Mouse (Mus musculus): ENCODE data around the gene Amn. TPM values are rescaled to one million over a fixed set of nuclear protein-coding genes. Genes with fewer than 3 reads are reported as not detected.

Gene Amn
- total and polyA plus RNA-seq, 2 experiments from 2014 or later, result 0.90 to 7.5 TPM

DNA sequence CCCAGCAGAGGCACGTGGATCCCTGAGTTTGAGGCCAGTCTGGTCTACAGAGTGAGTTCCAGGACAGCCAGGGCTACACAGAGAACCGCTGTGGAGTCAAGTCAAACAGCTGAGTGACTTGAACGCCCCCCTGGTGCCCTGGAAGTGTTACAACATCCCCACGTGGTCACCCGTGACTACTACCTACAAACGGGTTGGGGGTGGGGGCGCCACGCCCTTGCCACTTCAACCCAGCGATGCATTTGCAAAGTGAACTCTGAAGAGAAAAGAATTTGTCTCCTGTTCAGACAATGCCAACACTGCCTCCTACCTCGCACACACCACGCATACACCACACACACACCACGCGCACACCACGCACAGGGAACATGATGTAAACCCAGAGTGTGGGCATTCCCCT is 39.0 kb downstream of the Amn start:
- Histone ChIP-seq H3K9ac (replicated peaks; ENCODE audit: low read depth, low read length) (no peak overlapping the region), H3K4me3 (ENCODE audit: low read depth, low read length) (no peak overlapping the region), H3K27me3 (ENCODE audit: control insufficient read depth, insufficient read depth, low read length) (no peaks in the 10 kb centered on the region), H3K27ac (ENCODE audit: low read depth) (no peak overlapping the region), H3K36me3 (replicated peaks; ENCODE audit: control insufficient read depth, insufficient read depth, low read length) (peaks cover 97% of the 10 kb centered on the region), H3K4me1 (ENCODE audit: control insufficient read depth, insufficient read depth) (no peaks in the 10 kb centered on the region), H3K4me2 (ENCODE audit: low read depth, low read length) (no peak overlapping the region), H3K9me3 (replicated peaks; ENCODE audit: control insufficient read depth, low read length) (no peaks in the 10 kb centered on the region)
- no peak for TF ChIP-seq EP300 (IDR thresholded peaks at IDR 0.05; ENCODE audit: low read depth)
- TF ChIP-seq CTCF (IDR thresholded peaks at IDR 0.05; ENCODE audit: low read depth), result no peak
- 81% methylated on average over 14 of the region's 14 CpGs for WGBS
- no peak for DNase-seq (ENCODE audit: low spot score)
- ATAC-seq (ENCODE audit: insufficient read depth, low read depth), result no peak

GRCm38 (mm10) chr12:111311775-111312174 is 40.9 kb downstream of the Amn start:
- WGBS, result 90% methylated on average over 10 of the region's 10 CpGs
- no peak overlapping the region for H3K9ac ChIP-seq (replicated peaks; ENCODE audit: low read depth, low read length)
- ATAC-seq (ENCODE audit: insufficient read depth, low read depth), result no peak
- no peak for DNase-seq (ENCODE audit: low spot score)
- H3K4me3 ChIP-seq (ENCODE audit: low read depth, low read length), result no peak overlapping the region
- H3K4me2 ChIP-seq (ENCODE audit: low read depth, low read length), result no peak overlapping the region
- no peaks in the 10 kb centered on the region for H3K9me3 ChIP-seq (replicated peaks; ENCODE audit: control insufficient read depth, low read length)
- TF ChIP-seq EP300 (IDR thresholded peaks at IDR 0.05; ENCODE audit: low read depth) (no peak), CTCF (IDR thresholded peaks at IDR 0.05; ENCODE audit: low read depth) (no peak)
- no peak overlapping the region for H3K27ac ChIP-seq (ENCODE audit: low read depth)
- no peaks in the 10 kb centered on the region for H3K27me3 ChIP-seq (ENCODE audit: control insufficient read depth, insufficient read depth, low read length)
- no peaks in the 10 kb centered on the region for H3K4me1 ChIP-seq (ENCODE audit: control insufficient read depth, insufficient read depth)
- peaks cover 97% of the 10 kb centered on the region for H3K36me3 ChIP-seq (replicated peaks; ENCODE audit: control insufficient read depth, insufficient read depth, low read length)

GRCm38 (mm10) chr12:111314273-111314672 is 43.4 kb downstream of the Amn start:
- Histone ChIP-seq H3K4me3 (ENCODE audit: low read depth, low read length) (no peak overlapping the region), H3K27ac (ENCODE audit: low read depth) (no peak overlapping the region), H3K27me3 (ENCODE audit: control insufficient read depth, insufficient read depth, low read length) (no peaks in the 10 kb centered on the region), H3K4me2 (ENCODE audit: low read depth, low read length) (no peak overlapping the region), H3K4me1 (ENCODE audit: control insufficient read depth, insufficient read depth) (no peaks in the 10 kb centered on the region), H3K9me3 (replicated peaks; ENCODE audit: control insufficient read depth, low read length) (no peaks in the 10 kb centered on the region), H3K36me3 (replicated peaks; ENCODE audit: control insufficient read depth, insufficient read depth, low read length) (peaks cover 99% of the 10 kb centered on the region), H3K9ac (replicated peaks; ENCODE audit: low read depth, low read length) (no peak overlapping the region)
- TF ChIP-seq EP300 (IDR thresholded peaks at IDR 0.05; ENCODE audit: low read depth) (no peak), CTCF (IDR thresholded peaks at IDR 0.05; ENCODE audit: low read depth) (no peak)
- ATAC-seq (ENCODE audit: insufficient read depth, low read depth) (no peak), DNase-seq (ENCODE audit: low spot score) (peak; percentile 3)
- WGBS, result 86% methylated on average over 7 of the region's 7 CpGs

- peaks cover 99% of the 10 kb centered on the region for H3K36me3 ChIP-seq (replicated peaks; ENCODE audit: control insufficient read depth, insufficient read depth, low read length)
- no peaks in the 10 kb centered on the region for H3K9me3 ChIP-seq (replicated peaks; ENCODE audit: control insufficient read depth, low read length)
- DNase-seq (ENCODE audit: low spot score), result no peak
- H3K9ac ChIP-seq (replicated peaks; ENCODE audit: low read depth, low read length), result no peak overlapping the region
- ATAC-seq (ENCODE audit: insufficient read depth, low read depth), result no peak
- no peaks in the 10 kb centered on the region for H3K27me3 ChIP-seq (ENCODE audit: control insufficient read depth, insufficient read depth, low read length)
- WGBS, result 93% methylated on average over 9 of the region's 9 CpGs
- TF ChIP-seq EP300 (IDR thresholded peaks at IDR 0.05; ENCODE audit: low read depth), result no peak
- H3K4me1 ChIP-seq (ENCODE audit: control insufficient read depth, insufficient read depth), result no peaks in the 10 kb centered on the region
- H3K4me3 ChIP-seq (ENCODE audit: low read depth, low read length), result no peak overlapping the region
- H3K27ac ChIP-seq (ENCODE audit: low read depth), result no peak overlapping the region
- no peak overlapping the region for H3K4me2 ChIP-seq (ENCODE audit: low read depth, low read length)
These were observed 46.8 kb downstream of the Amn start for GRCm38 (mm10) chr12:111317694-111318093.

DNA sequence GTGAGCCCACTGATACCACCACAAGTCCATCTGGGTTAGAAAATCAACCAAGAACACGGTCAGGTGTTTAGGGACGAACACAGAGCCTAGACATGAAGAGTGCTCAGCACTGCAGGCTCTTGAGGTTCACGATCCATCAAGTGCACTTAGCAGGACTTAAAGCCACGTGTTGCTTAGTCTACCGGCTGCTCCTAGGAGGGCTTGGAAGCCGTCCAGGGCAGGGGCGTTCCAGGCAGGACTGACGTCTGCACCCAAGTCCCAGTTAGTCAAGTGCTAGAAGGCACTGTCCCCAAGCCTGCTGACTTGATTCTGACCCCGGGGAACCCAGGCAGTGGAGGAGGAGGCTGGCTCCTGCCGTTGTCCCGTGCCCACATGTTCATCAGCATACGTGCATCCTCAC is 49.7 kb downstream of the Amn start:
- Histone ChIP-seq H3K9me3 (replicated peaks; ENCODE audit: control insufficient read depth, low read length) (no peaks in the 10 kb centered on the region), H3K4me1 (ENCODE audit: control insufficient read depth, insufficient read depth) (no peaks in the 10 kb centered on the region), H3K4me2 (ENCODE audit: low read depth, low read length) (no peak overlapping the region), H3K36me3 (replicated peaks; ENCODE audit: control insufficient read depth, insufficient read depth, low read length) (peaks cover 100% of the 10 kb centered on the region), H3K27ac (ENCODE audit: low read depth) (no peak overlapping the region), H3K9ac (replicated peaks; ENCODE audit: low read depth, low read length) (no peak overlapping the region), H3K27me3 (ENCODE audit: control insufficient read depth, insufficient read depth, low read length) (no peaks in the 10 kb centered on the region), H3K4me3 (ENCODE audit: low read depth, low read length) (no peak overlapping the region)
- DNase-seq (ENCODE audit: low spot score) (peak; percentile 37), ATAC-seq (ENCODE audit: insufficient read depth, low read depth) (peak; percentile 78)
- WGBS, result 50% methylated on average over 12 of the region's 12 CpGs
- TF ChIP-seq EP300 (IDR thresholded peaks at IDR 0.05; ENCODE audit: low read depth), result no peak
- TF ChIP-seq CTCF (IDR thresholded peaks at IDR 0.05; ENCODE audit: low read depth), result no peak

DNA sequence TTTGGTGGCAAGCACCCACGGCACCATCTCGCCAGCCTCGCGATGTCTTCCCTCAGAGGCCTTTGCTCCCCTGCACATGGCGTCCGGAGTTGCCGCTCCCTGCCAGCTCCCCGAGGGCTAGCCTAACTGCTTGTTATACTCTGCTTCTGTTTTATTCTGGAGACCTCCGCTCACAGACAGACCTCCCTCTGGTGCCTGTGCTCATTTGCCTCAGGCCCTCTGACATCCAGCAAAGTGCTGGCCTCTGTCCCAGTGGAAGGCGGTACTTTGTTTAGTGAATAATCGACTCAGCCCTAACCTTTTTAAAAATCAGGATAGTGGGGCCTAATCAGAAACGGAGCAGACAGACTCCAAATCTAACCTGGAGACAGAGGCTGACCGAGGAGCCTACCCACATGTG is 50.9 kb downstream of the Amn start:
- no peak for ATAC-seq (ENCODE audit: insufficient read depth, low read depth)
- Histone ChIP-seq H3K4me2 (ENCODE audit: low read depth, low read length) (no peak overlapping the region), H3K4me1 (ENCODE audit: control insufficient read depth, insufficient read depth) (no peaks in the 10 kb centered on the region), H3K9me3 (replicated peaks; ENCODE audit: control insufficient read depth, low read length) (no peaks in the 10 kb centered on the region), H3K36me3 (replicated peaks; ENCODE audit: control insufficient read depth, insufficient read depth, low read length) (peaks cover 98% of the 10 kb centered on the region), H3K27me3 (ENCODE audit: control insufficient read depth, insufficient read depth, low read length) (no peaks in the 10 kb centered on the region), H3K4me3 (ENCODE audit: low read depth, low read length) (no peak overlapping the region), H3K27ac (ENCODE audit: low read depth) (no peak overlapping the region), H3K9ac (replicated peaks; ENCODE audit: low read depth, low read length) (no peak overlapping the region)
- TF ChIP-seq EP300 (IDR thresholded peaks at IDR 0.05; ENCODE audit: low read depth) (no peak), CTCF (IDR thresholded peaks at IDR 0.05; ENCODE audit: low read depth) (no peak)
- WGBS, result 86% methylated on average over 13 of the region's 13 CpGs
- no peak for DNase-seq (ENCODE audit: low spot score)

Data from heart, postnatal 0 days (tissue).